Mouse (Mus musculus): ENCODE measurements around the gene Cnpy1. TPM values are rescaled to one million over a fixed set of nuclear protein-coding genes. Genes with fewer than 3 reads are reported as not detected.

The Cnpy1 gene
- polyA plus RNA-seq, 1 experiment from 2014 or later, result 0.60 TPM

DNA sequence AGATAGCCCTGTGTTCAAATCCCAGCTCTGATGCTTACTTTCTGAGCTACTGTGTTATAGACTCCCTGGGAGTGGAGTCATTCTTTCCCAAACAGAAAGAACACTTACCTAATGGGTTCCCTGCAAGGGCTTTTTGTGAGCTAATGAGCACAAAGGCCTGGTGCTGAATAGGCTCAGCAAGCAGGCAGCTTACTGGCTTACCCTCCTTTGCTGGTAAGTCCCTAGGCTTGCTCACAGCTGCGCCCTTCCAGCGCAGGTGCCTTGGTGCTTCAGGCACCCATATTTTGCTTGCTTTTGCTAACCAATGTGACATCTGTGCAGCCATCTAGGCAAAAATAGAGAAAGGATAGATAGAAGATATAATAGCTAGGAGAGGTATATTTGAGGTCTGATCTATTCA is 69.0 kb downstream of the Cnpy1 start:
- Histone ChIP-seq H3K4me1 (ENCODE audit: control insufficient read depth, insufficient read depth, low read length) (no peaks in the 10 kb centered on the region), H3K9ac (ENCODE audit: low read depth, low read length) (no peak overlapping the region), H3K36me3 (ENCODE audit: control insufficient read depth, insufficient read depth, low read length) (no peaks in the 10 kb centered on the region), H3K9me3 (ENCODE audit: control insufficient read depth, low read length) (no peaks in the 10 kb centered on the region), H3K27me3 (replicated peaks; ENCODE audit: control insufficient read depth, insufficient read depth, low read length) (peaks cover 76% of the 10 kb centered on the region), H3K4me2 (ENCODE audit: low read depth, low read length) (no peak overlapping the region), H3K4me3 (ENCODE audit: low read length) (no peak overlapping the region), H3K27ac (ENCODE audit: low read length) (no peak overlapping the region)
- WGBS, result 8% methylated on average over 2 of the region's 2 CpGs
- no peak for ATAC-seq

DNA sequence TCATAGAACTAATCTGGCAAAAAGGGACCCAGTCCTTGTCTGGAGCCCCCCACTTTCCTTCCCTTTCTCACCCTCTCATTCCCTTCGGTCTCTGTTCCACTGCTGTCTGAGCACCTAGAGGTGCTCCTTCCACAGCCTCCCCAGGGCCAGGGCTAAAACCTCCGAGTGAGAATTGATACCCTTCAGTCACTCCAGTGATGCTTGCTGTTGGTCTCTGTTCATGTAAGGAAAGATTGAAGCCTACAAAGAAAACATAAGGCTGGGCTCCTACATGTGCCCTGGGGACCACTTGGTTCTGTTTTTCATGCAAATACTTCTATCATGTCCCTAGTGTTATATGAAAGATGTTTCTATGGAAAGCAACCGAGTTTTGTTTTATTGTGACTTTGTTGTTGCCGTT is 69.6 kb downstream of the Cnpy1 start:
- no peak overlapping the region for H3K4me3 ChIP-seq (ENCODE audit: low read length)
- H3K27me3 ChIP-seq (replicated peaks; ENCODE audit: control insufficient read depth, insufficient read depth, low read length), result peaks cover 80% of the 10 kb centered on the region
- no peak overlapping the region for H3K9ac ChIP-seq (ENCODE audit: low read depth, low read length)
- ATAC-seq, result no peak
- 11% methylated on average over 4 of the region's 4 CpGs for WGBS
- no peaks in the 10 kb centered on the region for H3K4me1 ChIP-seq (ENCODE audit: control insufficient read depth, insufficient read depth, low read length)
- H3K36me3 ChIP-seq (ENCODE audit: control insufficient read depth, insufficient read depth, low read length), result no peaks in the 10 kb centered on the region
- no peaks in the 10 kb centered on the region for H3K9me3 ChIP-seq (ENCODE audit: control insufficient read depth, low read length)
- H3K4me2 ChIP-seq (ENCODE audit: low read depth, low read length), result no peak overlapping the region
- H3K27ac ChIP-seq (ENCODE audit: low read length), result no peak overlapping the region

DNA sequence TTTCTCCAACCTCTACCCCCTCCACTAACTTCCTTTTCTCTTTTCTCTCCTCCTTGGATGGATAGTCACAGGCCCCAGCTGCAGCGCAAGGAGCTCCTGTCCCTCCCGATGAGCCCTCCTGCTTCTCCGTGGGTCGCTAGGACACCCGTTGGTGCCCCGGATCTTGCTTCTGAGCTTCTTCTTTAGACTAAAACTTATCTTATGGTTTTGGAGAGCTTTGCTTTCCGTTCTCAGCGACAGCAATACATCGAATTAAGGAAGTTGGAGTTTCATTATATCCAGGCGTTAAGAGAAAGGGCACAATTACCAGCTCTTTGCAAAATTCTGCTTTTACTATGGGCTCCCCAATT is 70.1 kb downstream of the Cnpy1 start:
- ATAC-seq, result no peak
- no peaks in the 10 kb centered on the region for H3K36me3 ChIP-seq (ENCODE audit: control insufficient read depth, insufficient read depth, low read length)
- 2% methylated on average over 10 of the region's 10 CpGs for WGBS
- no peak overlapping the region for H3K27ac ChIP-seq (ENCODE audit: low read length)
- no peaks in the 10 kb centered on the region for H3K9me3 ChIP-seq (ENCODE audit: control insufficient read depth, low read length)
- H3K4me2 ChIP-seq (ENCODE audit: low read depth, low read length), result no peak overlapping the region
- no peak overlapping the region for H3K4me3 ChIP-seq (ENCODE audit: low read length)
- H3K27me3 ChIP-seq (replicated peaks; ENCODE audit: control insufficient read depth, insufficient read depth, low read length), result peaks cover 81% of the 10 kb centered on the region
- H3K9ac ChIP-seq (ENCODE audit: low read depth, low read length), result no peak overlapping the region
- no peaks in the 10 kb centered on the region for H3K4me1 ChIP-seq (ENCODE audit: control insufficient read depth, insufficient read depth, low read length)

DNA sequence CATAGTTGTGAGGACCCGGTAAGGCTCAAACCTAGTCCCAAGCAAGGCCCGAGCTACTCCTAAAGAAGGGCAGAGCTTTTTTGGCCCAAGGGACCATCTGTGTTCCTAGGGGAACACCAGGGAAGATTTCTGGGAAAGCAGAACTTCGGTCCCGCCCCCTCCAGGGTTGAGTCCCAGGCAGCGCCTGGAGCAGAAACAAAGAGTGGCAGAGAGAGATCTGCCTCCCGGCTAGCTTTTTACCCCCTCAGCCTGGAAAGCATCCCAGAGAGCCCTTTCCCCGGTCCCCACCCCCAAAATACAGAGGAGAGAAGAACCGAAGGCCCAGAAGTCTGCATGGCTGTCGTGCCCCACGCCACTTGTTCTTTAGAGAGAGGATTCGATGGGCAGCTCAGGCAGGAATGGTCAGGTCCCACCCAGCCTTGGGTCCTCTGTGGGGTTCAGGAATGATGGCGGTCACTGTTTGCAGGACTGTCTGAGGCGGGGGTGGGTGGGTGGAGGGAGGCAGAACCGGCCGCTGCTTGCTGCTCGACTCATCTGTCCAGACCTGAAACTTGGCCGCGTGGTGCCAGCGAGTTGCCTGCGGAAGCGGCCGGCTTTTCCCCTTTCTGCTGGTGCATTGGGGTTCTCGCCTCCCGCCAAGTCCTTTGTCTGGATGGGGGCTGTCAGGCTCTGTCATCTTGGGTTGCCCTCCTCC is 70.6 kb downstream of the Cnpy1 start:
- Histone ChIP-seq H3K9ac (ENCODE audit: low read depth, low read length) (no peak overlapping the region), H3K4me2 (ENCODE audit: low read depth, low read length) (no peak overlapping the region), H3K27me3 (replicated peaks; ENCODE audit: control insufficient read depth, insufficient read depth, low read length) (peaks cover 82% of the 10 kb centered on the region)

DNA sequence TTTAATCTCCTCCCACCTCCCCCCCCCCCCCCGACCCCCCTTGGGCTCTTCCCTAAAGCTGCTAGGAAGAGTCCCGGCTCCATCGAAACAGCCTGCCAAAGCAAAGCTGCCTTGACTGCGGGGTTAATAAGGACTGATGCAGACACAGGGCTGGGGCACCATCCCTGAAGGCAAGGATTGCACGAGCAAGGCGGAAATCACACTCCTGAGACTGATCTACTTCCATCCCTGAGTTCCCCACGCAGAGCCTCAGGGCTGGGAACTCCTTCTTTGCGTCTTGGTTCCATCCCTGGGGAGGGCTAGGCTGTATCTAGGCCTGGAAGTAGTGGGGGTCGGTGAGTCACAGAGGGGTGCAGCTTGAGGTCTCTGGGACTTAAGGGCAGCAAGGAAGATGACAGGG is 71.5 kb downstream of the Cnpy1 start:
- WGBS, result 2% methylated on average over 9 of the region's 9 CpGs
- ATAC-seq, result no peak
- no peak overlapping the region for H3K9ac ChIP-seq (ENCODE audit: low read depth, low read length)
- no peak overlapping the region for H3K4me2 ChIP-seq (ENCODE audit: low read depth, low read length)
- no peak overlapping the region for H3K4me3 ChIP-seq (ENCODE audit: low read length)
- H3K4me1 ChIP-seq (ENCODE audit: control insufficient read depth, insufficient read depth, low read length), result no peaks in the 10 kb centered on the region
- peaks cover 84% of the 10 kb centered on the region for H3K27me3 ChIP-seq (replicated peaks; ENCODE audit: control insufficient read depth, insufficient read depth, low read length)
- H3K27ac ChIP-seq (ENCODE audit: low read length), result no peak overlapping the region
- H3K36me3 ChIP-seq (ENCODE audit: control insufficient read depth, insufficient read depth, low read length), result no peaks in the 10 kb centered on the region
- no peaks in the 10 kb centered on the region for H3K9me3 ChIP-seq (ENCODE audit: control insufficient read depth, low read length)

More for the DNA sequence above, 70.6 kb downstream of the Cnpy1 start:
- Histone ChIP-seq H3K4me3 (ENCODE audit: low read length) (no peak overlapping the region), H3K9me3 (ENCODE audit: control insufficient read depth, low read length) (no peaks in the 10 kb centered on the region), H3K27ac (ENCODE audit: low read length) (no peak overlapping the region), H3K36me3 (ENCODE audit: control insufficient read depth, insufficient read depth, low read length) (no peaks in the 10 kb centered on the region), H3K4me1 (ENCODE audit: control insufficient read depth, insufficient read depth, low read length) (no peaks in the 10 kb centered on the region)
- under 1% methylated on average over 24 of the region's 24 CpGs for WGBS
- no peak for ATAC-seq

DNA sequence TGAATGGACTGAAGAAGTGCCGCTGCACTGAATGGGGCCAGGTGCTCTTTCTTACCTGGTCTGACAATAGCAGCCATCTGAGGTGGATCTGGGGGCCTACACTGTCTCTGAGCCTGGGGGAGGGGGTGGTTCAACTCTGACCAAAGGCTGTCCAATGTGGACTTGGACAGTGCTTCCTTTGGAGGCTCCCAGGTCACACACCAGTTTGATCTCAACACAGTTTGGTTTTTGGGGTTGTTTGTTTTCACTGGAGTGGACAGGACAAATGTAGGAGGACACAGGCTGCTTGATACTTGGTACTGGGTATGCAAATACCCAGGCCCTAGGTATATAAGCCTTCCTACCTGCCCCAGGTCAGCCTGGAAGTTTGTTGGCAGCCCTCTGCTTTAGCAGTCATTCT is 71.9 kb downstream of the Cnpy1 start:
- Histone ChIP-seq H3K4me1 (ENCODE audit: control insufficient read depth, insufficient read depth, low read length) (no peaks in the 10 kb centered on the region), H3K9me3 (ENCODE audit: control insufficient read depth, low read length) (no peaks in the 10 kb centered on the region), H3K4me3 (ENCODE audit: low read length) (no peak overlapping the region), H3K36me3 (ENCODE audit: control insufficient read depth, insufficient read depth, low read length) (no peaks in the 10 kb centered on the region), H3K27me3 (replicated peaks; ENCODE audit: control insufficient read depth, insufficient read depth, low read length) (peaks cover 84% of the 10 kb centered on the region), H3K9ac (ENCODE audit: low read depth, low read length) (no peak overlapping the region), H3K27ac (ENCODE audit: low read length) (no peak overlapping the region), H3K4me2 (ENCODE audit: low read depth, low read length) (no peak overlapping the region)
- WGBS, result 0% methylated on average over 1 of the region's 1 CpGs
- no peak for ATAC-seq

DNA sequence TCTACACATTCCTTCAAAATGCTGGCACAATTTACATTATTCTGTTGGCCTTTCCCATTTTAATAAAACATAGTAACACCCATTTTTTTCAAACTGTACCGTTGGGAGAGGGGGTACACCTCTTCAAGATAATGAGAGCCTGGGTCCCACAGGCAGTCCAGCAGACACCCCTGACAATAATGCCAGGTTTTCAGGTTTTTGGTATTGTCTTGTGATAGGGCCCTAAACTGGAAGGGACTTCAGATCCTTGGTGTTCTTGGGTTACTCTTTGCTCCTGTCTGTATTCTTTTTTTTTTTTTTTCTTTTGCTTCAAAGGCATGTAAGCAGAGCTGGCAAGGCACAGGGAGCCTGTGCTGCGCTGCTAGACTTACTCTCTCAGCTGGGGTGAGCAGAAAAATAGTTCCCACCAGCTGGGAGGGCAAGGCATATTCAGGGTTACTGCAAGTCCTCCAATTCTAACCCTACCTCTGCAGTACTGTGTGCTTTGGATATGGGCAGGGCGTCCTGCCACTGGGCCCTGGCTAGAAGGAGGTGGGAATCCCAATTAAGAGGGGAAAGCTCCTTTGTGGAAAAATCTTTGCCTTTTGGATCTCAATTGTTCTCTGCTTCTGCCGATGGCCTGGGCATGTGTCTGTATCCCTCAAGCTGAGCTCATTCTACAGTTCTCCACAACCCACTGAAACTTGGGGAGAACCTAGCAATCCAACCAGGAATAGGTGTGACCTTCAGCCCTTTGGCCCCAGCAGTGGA is 72.5 kb downstream of the Cnpy1 start:
- Histone ChIP-seq H3K27me3 (replicated peaks; ENCODE audit: control insufficient read depth, insufficient read depth, low read length) (peaks cover 81% of the 10 kb centered on the region), H3K36me3 (ENCODE audit: control insufficient read depth, insufficient read depth, low read length) (no peaks in the 10 kb centered on the region), H3K9ac (ENCODE audit: low read depth, low read length) (no peak overlapping the region), H3K4me3 (ENCODE audit: low read length) (no peak overlapping the region), H3K4me1 (ENCODE audit: control insufficient read depth, insufficient read depth, low read length) (no peaks in the 10 kb centered on the region), H3K4me2 (ENCODE audit: low read depth, low read length) (no peak overlapping the region), H3K9me3 (ENCODE audit: control insufficient read depth, low read length) (no peaks in the 10 kb centered on the region), H3K27ac (ENCODE audit: low read length) (no peak overlapping the region)
- WGBS, result 6% methylated on average over 4 of the region's 4 CpGs
- no peak for ATAC-seq

DNA sequence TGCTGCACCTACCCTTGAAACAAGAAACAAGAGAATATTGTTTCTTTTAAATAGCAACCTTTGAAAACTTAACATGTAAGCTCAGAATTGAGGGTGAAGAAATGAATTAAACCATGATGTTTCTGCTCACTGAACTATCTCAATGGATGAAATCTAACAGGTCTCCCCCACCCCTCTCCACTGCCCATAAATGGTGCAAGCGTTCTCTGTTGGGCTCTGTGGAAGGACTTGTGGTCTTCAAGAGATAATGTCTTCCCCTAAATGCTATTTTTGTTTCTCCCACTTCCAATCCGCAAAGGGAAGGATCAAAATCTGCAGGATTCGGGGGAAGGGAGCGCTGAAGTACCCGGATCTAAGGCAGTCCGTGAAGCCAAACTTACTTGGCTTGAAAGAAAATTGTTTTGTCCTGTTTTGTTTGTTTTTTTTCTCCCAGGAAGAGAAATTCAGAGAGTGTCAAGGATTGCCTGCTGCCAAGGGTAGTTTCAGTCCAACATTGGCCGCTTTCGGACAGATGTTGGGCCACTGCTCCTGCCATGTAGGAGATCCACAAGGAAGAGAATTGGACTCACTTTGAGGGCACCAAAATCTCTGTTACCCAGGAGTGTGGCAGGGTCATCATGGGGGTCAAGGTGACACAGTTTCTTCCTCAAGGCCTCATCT is 73.2 kb downstream of the Cnpy1 start:
- peaks cover 80% of the 10 kb centered on the region for H3K27me3 ChIP-seq (replicated peaks; ENCODE audit: control insufficient read depth, insufficient read depth, low read length)
- no peak for ATAC-seq
- no peaks in the 10 kb centered on the region for H3K4me1 ChIP-seq (ENCODE audit: control insufficient read depth, insufficient read depth, low read length)
- H3K9ac ChIP-seq (ENCODE audit: low read depth, low read length), result no peak overlapping the region
- H3K9me3 ChIP-seq (ENCODE audit: control insufficient read depth, low read length), result no peaks in the 10 kb centered on the region
- H3K4me2 ChIP-seq (ENCODE audit: low read depth, low read length), result no peak overlapping the region
- H3K36me3 ChIP-seq (ENCODE audit: control insufficient read depth, insufficient read depth, low read length), result no peaks in the 10 kb centered on the region
- H3K4me3 ChIP-seq (ENCODE audit: low read length), result no peak overlapping the region
- 6% methylated on average over 8 of the region's 8 CpGs for WGBS
- H3K27ac ChIP-seq (ENCODE audit: low read length), result no peak overlapping the region

DNA sequence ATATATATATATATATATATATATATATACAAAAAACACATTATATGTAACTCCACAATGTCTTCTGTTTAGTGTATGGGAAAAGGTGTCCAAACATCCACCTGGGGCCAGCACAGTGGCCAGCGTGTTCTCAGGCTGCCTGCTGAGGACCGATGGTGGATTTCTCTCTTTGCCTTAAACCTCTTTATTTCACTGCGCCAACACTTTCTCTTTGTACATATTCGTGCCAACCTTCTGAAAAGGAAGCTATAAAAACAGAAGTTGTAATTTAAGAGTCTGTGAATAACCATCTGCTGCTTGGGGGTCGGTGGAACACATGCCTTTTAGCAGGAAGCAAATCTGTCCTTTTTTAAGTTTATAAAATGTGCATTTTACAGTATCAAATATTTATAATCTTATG is 73.9 kb downstream of the Cnpy1 start:
- ATAC-seq, result no peak
- Histone ChIP-seq H3K9ac (ENCODE audit: low read depth, low read length) (no peak overlapping the region), H3K36me3 (ENCODE audit: control insufficient read depth, insufficient read depth, low read length) (no peaks in the 10 kb centered on the region), H3K27ac (ENCODE audit: low read length) (no peak overlapping the region), H3K9me3 (ENCODE audit: control insufficient read depth, low read length) (no peaks in the 10 kb centered on the region), H3K27me3 (replicated peaks; ENCODE audit: control insufficient read depth, insufficient read depth, low read length) (peaks cover 82% of the 10 kb centered on the region), H3K4me1 (ENCODE audit: control insufficient read depth, insufficient read depth, low read length) (peaks cover 4% of the 10 kb centered on the region), H3K4me2 (ENCODE audit: low read depth, low read length) (no peak overlapping the region), H3K4me3 (ENCODE audit: low read length) (no peak overlapping the region)
- 16% methylated on average over 5 of the region's 5 CpGs for WGBS
